ENCODE assay signal across 10 mouse cellular contexts in genomic region chr1:74894966-74895365, GRCm38 (mm10). TPM values are rescaled to one million over a fixed set of nuclear protein-coding genes. Genes with fewer than 3 reads are reported as not detected.
DNase-seq lines count a peak whose midpoint lies in the region; ATAC-seq and TF ChIP-seq lines count a peak whose summit lies in the region.
"Had no signal": no experiment of that assay in that cellular context is flagged by ENCODE, and none has a peak within 500 bp of the region (broad histone marks: within the 10 kb centered on the region; RNA-seq: fewer than 3 reads in every experiment).

No protein-coding gene starts in this region.

- H3K36me3 ChIP-seq in hindbrain, embryonic 10.5 days = no peaks in the 10 kb centered on the region
- H3K36me3 ChIP-seq in hindbrain, embryonic 13.5 days = no peaks in the 10 kb centered on the region
- H3K36me3 ChIP-seq in CH12.LX (replicated peaks in 1 of 2; ENCODE audit: control insufficient read depth in 1 of 2, insufficient read depth in 1 of 2, low read length in 1 of 2) = no peaks in the 10 kb centered on the region
- H3K36me3 ChIP-seq in midbrain, embryonic 16.5 days (ENCODE audit: control insufficient read depth, insufficient read depth, low read length) = no peaks in the 10 kb centered on the region

- no peak for TF ChIP-seq POLR2A in CH12.LX (IDR thresholded peaks at IDR 0.05; ENCODE audit: low read depth, low read length)
- TF ChIP-seq POLR2A in brain, embryonic 14.5 days (IDR thresholded peaks at IDR 0.05; ENCODE audit: borderline replicate concordance, extremely low read depth, insufficient read depth, insufficient read length, poor library complexity, severe bottlenecking) = no peak

- peaks cover 48% of the 10 kb centered on the region for H3K4me1 ChIP-seq in hindbrain, embryonic 10.5 days (replicated peaks)
- peaks cover 33% of the 10 kb centered on the region for H3K4me1 ChIP-seq in hindbrain, embryonic 13.5 days (replicated peaks)
- peaks cover 40 to 80% of the 10 kb centered on the region in 2 experiments for H3K4me1 ChIP-seq in CH12.LX (ENCODE audit: control insufficient read depth in 1 of 2, insufficient read depth in 2 of 2)
- peaks cover 18% of the 10 kb centered on the region for H3K4me1 ChIP-seq in midbrain, embryonic 16.5 days (ENCODE audit: control insufficient read depth, insufficient read depth, low read length)

- TF ChIP-seq RAD21 in CH12.LX (IDR thresholded peaks at IDR 0.05; ENCODE audit: low read depth, low read length) = peak; percentile 26

- no peak overlapping the region for H3K4me3 ChIP-seq in hindbrain, embryonic 10.5 days
- no peak overlapping the region for H3K4me3 ChIP-seq in hindbrain, embryonic 13.5 days
- peak overlapping the region in 1 of 3 experiments; percentile 1 for H3K4me3 ChIP-seq in CH12.LX (replicated peaks in 1 of 3; ENCODE audit: low read depth in 2 of 3, low read length in 2 of 3, poor library complexity in 1 of 3)
- no peak overlapping the region for H3K4me3 ChIP-seq in midbrain, embryonic 16.5 days (ENCODE audit: low read depth, low read length)

- dilution Hi-C loops in CH12.LX (cut with MboI; ENCODE audit: extremely low pct_ligation_motif_present, extremely low pct_unique_long_range_greater_than_20kb, low sequenced_read_pairs) = no loop called here

- ATAC-seq in hindbrain, embryonic 13.5 days (ENCODE audit: low FRiP score) = no peak
- peak; percentile 29 for ATAC-seq in frontal cortex, adult (ENCODE audit: low TSS enrichment)
- ATAC-seq in midbrain, embryonic 16.5 days = peak; percentile 39; the same call in 1 of the 2 replicates

- H3K4me2 ChIP-seq in hindbrain, embryonic 13.5 days = no peak overlapping the region
- H3K4me2 ChIP-seq in CH12.LX (ENCODE audit: insufficient read depth, low read depth, poor library complexity, severe bottlenecking) = peak overlapping the region; percentile 67
- H3K4me2 ChIP-seq in midbrain, embryonic 16.5 days (ENCODE audit: low read length) = no peak overlapping the region

- no peak overlapping the region for H3K9ac ChIP-seq in hindbrain, embryonic 13.5 days
- no peak overlapping the region for H3K9ac ChIP-seq in CH12.LX (ENCODE audit: insufficient read depth, low read depth)
- no peak overlapping the region for H3K9ac ChIP-seq in midbrain, embryonic 16.5 days (ENCODE audit: low read depth, low read length)

- in situ Hi-C loops in CH12.LX (cut with MboI; ENCODE audit: low pct_ligation_motif_present, low pct_unique_long_range_greater_than_20kb, low sequenced_read_pairs) = no loop called here

- H3K9me3 ChIP-seq in hindbrain, embryonic 10.5 days = no peaks in the 10 kb centered on the region
- H3K9me3 ChIP-seq in hindbrain, embryonic 13.5 days = no peaks in the 10 kb centered on the region
- no peaks in the 10 kb centered on the region for H3K9me3 ChIP-seq in CH12.LX (replicated peaks; ENCODE audit: low read length)
- no peaks in the 10 kb centered on the region for H3K9me3 ChIP-seq in midbrain, embryonic 16.5 days (replicated peaks; ENCODE audit: control insufficient read depth, low read length, poor library complexity, severe bottlenecking)

- H3K27me3 ChIP-seq in hindbrain, embryonic 10.5 days (ENCODE audit: insufficient read depth, poor library complexity, severe bottlenecking) = peaks cover 100% of the 10 kb centered on the region
- H3K27me3 ChIP-seq in hindbrain, embryonic 13.5 days = peaks cover 97% of the 10 kb centered on the region
- peaks cover 27% of the 10 kb centered on the region for H3K27me3 ChIP-seq in CH12.LX (replicated peaks)
- H3K27me3 ChIP-seq in midbrain, embryonic 16.5 days (ENCODE audit: control insufficient read depth, insufficient read depth, low read depth, low read length) = peaks cover 62% of the 10 kb centered on the region

- WGBS in hindbrain, embryonic 10.5 days = 18% methylated on average over 4 of the region's 4 CpGs
- 14% methylated on average over 4 of the region's 4 CpGs for WGBS in hindbrain, embryonic 13.5 days
- 17% methylated on average over 4 of the region's 4 CpGs for WGBS in midbrain, embryonic 16.5 days

- H3K27ac ChIP-seq in hindbrain, embryonic 10.5 days = no peak overlapping the region
- H3K27ac ChIP-seq in hindbrain, embryonic 13.5 days = no peak overlapping the region
- H3K27ac ChIP-seq in CH12.LX (ENCODE audit: insufficient read depth, low read depth) = peak overlapping the region; percentile 13; the same call in 1 of the 2 replicates
- H3K27ac ChIP-seq in midbrain, embryonic 16.5 days (ENCODE audit: low read length) = no peak overlapping the region

- peak; percentile 72 for DNase-seq in hindbrain, embryonic 10.5 days (ENCODE audit: low spot score)
- peak; percentile 74 for DNase-seq in CH12.LX (ENCODE audit: extremely low read depth)
- peak; percentile 71 for DNase-seq in brain, embryonic 14.5 days (ENCODE audit: low read depth)
- peak; percentile 61 to 73 for DNase-seq in layer of hippocampus, postnatal 25 days (ENCODE audit: extremely low spot score in 1 of 2, low spot score in 1 of 2)
- DNase-seq in testis, postnatal 14 days (ENCODE audit: low spot score) = peak; percentile 42

- no peaks in the 10 kb centered on the region for H3K79me2 ChIP-seq in CH12.LX (replicated peaks; ENCODE audit: control insufficient read depth, extremely low read depth, insufficient read depth, poor library complexity, severe bottlenecking)

- TF ChIP-seq EP300 in CH12.LX (IDR thresholded peaks at IDR 0.05; ENCODE audit: low read length) = no peak

- TF ChIP-seq CTCF in CH12.LX (conservative IDR thresholded peaks at IDR 0.05 in 1 of 2, IDR thresholded peaks at IDR 0.05 in 1 of 2; ENCODE audit: low read depth in 2 of 2, low read length in 2 of 2) = peak in 1 of 2 experiments; percentile 71; a peak in 2 of 4 replicates
- peak; percentile 74 for TF ChIP-seq CTCF in brain, embryonic 14.5 days (IDR thresholded peaks at IDR 0.05; ENCODE audit: borderline replicate concordance, extremely low read depth, insufficient read depth, insufficient read length)

TF ChIP-seq in CH12.LX, 34 proteins besides CTCF, POLR2A, EP300 and RAD21 (continues in another document):
- no peak for TF ChIP-seq POLR2AphosphoS2 (IDR thresholded peaks at IDR 0.05; ENCODE audit: low read depth, low read length)
- TF ChIP-seq MAZ (IDR thresholded peaks at IDR 0.05; ENCODE audit: low read depth, low read length) = peak; percentile 64; the same call in 1 of the 2 replicates
- TF ChIP-seq ZC3H11A (IDR thresholded peaks at IDR 0.05; ENCODE audit: low read depth, low read length) = no peak
- TF ChIP-seq RCOR1 (conservative IDR thresholded peaks at IDR 0.05; ENCODE audit: low read depth, low read length) = no peak
- peak; percentile 33 for TF ChIP-seq SMC3 (IDR thresholded peaks at IDR 0.05; ENCODE audit: low read depth, low read length)
- TF ChIP-seq UBTF (IDR thresholded peaks at IDR 0.05; ENCODE audit: low read depth, low read length) = no peak
- no peak for TF ChIP-seq NRF1 (IDR thresholded peaks at IDR 0.05; ENCODE audit: low read depth, low read length)
- no peak for TF ChIP-seq SIN3A (IDR thresholded peaks at IDR 0.05; ENCODE audit: low read length)

RNA-seq across cellular contexts. Expression of gene Cryba2, which starts 2.0 kb away (rescaled TPM):
- not detected in 2 replicates for polyA plus RNA-seq in hindbrain, embryonic 10.5 days (2016; fragmentation: Nextera tagmentation; extraction: Ambion mirVana)
- 2.9 and 4.9 TPM in 2 replicates for polyA plus RNA-seq in hindbrain, embryonic 13.5 days (2015; fragmentation: Nextera tagmentation; extraction: Ambion mirVana)
- total RNA-seq in CH12.LX (2012; rRNA removed) (0.55 TPM in 1 of 2 replicates, not detected in the other), CH12.LX (2014; rRNA removed) (not detected in 2 replicates)
- polyA plus RNA-seq in CH12.LX (2012; ENCODE audit: insufficient read length, low read depth) = 0.30 and 0.78 TPM in 2 replicates
- 0.44 and 1.1 TPM in 2 replicates for polyA plus RNA-seq in brain, embryonic 14.5 days (2012; rRNA removed)
- under 1 TPM in 1 of 2 experiments, not detected in 1; 0.39 TPM for total RNA-seq in layer of hippocampus, postnatal 25 days (2021)
- polyA plus RNA-seq in midbrain, embryonic 16.5 days (2015; fragmentation: Nextera tagmentation; extraction: Ambion mirVana) = 0.45 and 0.51 TPM in 2 replicates
- total RNA-seq: common myeloid progenitor, adult 5-6 weeks had no signal

RNA-seq across cellular contexts. Expression of gene Fev, which starts 9.7 kb away (rescaled TPM):
- 0.25 and 0.89 TPM in 2 replicates for polyA plus RNA-seq in hindbrain, embryonic 10.5 days (2016; fragmentation: Nextera tagmentation; extraction: Ambion mirVana)
- polyA plus RNA-seq in hindbrain, embryonic 13.5 days (2015; fragmentation: Nextera tagmentation; extraction: Ambion mirVana) = 4.1 and 6.7 TPM in 2 replicates
- total RNA-seq in CH12.LX (2012; rRNA removed) = not detected in 2 replicates
- total RNA-seq in CH12.LX (2014; rRNA removed) = not detected in 2 replicates
- not detected in 2 replicates for polyA plus RNA-seq in CH12.LX (2012; ENCODE audit: insufficient read length, low read depth)
- polyA plus RNA-seq in brain, embryonic 14.5 days (2012; rRNA removed) = 0.47 and 3.4 TPM in 2 replicates
- total RNA-seq in layer of hippocampus, postnatal 25 days (2021) = not detected
- 1.6 and 2.9 TPM in 2 replicates for polyA plus RNA-seq in midbrain, embryonic 16.5 days (2015; fragmentation: Nextera tagmentation; extraction: Ambion mirVana)
- total RNA-seq: common myeloid progenitor, adult 5-6 weeks; layer of hippocampus, adult 8-10 months had no signal

RNA-seq across cellular contexts. Expression of gene Cdk5r2, which starts 40.2 kb away (rescaled TPM):
- polyA plus RNA-seq in hindbrain, embryonic 10.5 days (2016; fragmentation: Nextera tagmentation; extraction: Ambion mirVana) = 0.96 and 2.6 TPM in 2 replicates
- 6.1 and 6.5 TPM in 2 replicates for polyA plus RNA-seq in hindbrain, embryonic 13.5 days (2015; fragmentation: Nextera tagmentation; extraction: Ambion mirVana)
- 0.04 TPM in 1 of 2 replicates, not detected in the other for total RNA-seq in CH12.LX (2012; rRNA removed)
- not detected in 2 replicates for total RNA-seq in CH12.LX (2014; rRNA removed)
- polyA plus RNA-seq in CH12.LX (2012; ENCODE audit: insufficient read length, low read depth) = 0.23 and 0.24 TPM in 2 replicates
- 51.5 and 90.9 TPM in 2 replicates for polyA plus RNA-seq in brain, embryonic 14.5 days (2012; rRNA removed)
- 100 to 1,000 TPM; 224 to 251 TPM for total RNA-seq in layer of hippocampus, postnatal 25 days (2021)
- polyA plus RNA-seq in midbrain, embryonic 16.5 days (2015; fragmentation: Nextera tagmentation; extraction: Ambion mirVana) = 8.1 and 9.7 TPM in 2 replicates
- total RNA-seq: common myeloid progenitor, adult 5-6 weeks had no signal

RNA-seq across cellular contexts. Expression of gene Cfap65, which starts 40.4 kb away (rescaled TPM):
- 0.50 and 1.7 TPM in 2 replicates for polyA plus RNA-seq in hindbrain, embryonic 10.5 days (2016; fragmentation: Nextera tagmentation; extraction: Ambion mirVana)
- 0.56 and 1.2 TPM in 2 replicates for polyA plus RNA-seq in hindbrain, embryonic 13.5 days (2015; fragmentation: Nextera tagmentation; extraction: Ambion mirVana)
- not detected in 2 replicates for total RNA-seq in CH12.LX (2012; rRNA removed)
- 0.04 TPM in 1 of 2 replicates, not detected in the other for total RNA-seq in CH12.LX (2014; rRNA removed)
- polyA plus RNA-seq in CH12.LX (2012; ENCODE audit: insufficient read length, low read depth) = not detected in 2 replicates
- 2.4 and 3.9 TPM in 2 replicates for polyA plus RNA-seq in brain, embryonic 14.5 days (2012; rRNA removed)
- total RNA-seq in layer of hippocampus, postnatal 25 days (2021) = 1 to 10 TPM; 1.2 to 2.3 TPM
- 1.3 and 1.4 TPM in 2 replicates for polyA plus RNA-seq in midbrain, embryonic 16.5 days (2015; fragmentation: Nextera tagmentation; extraction: Ambion mirVana)
- total RNA-seq: common myeloid progenitor, adult 5-6 weeks had no signal

RNA-seq across cellular contexts. Expression of gene Ihh, which starts 56.5 kb away (rescaled TPM):
- 0.12 TPM in 2 replicates for polyA plus RNA-seq in hindbrain, embryonic 10.5 days (2016; fragmentation: Nextera tagmentation; extraction: Ambion mirVana)
- 0.14 and 0.21 TPM in 2 replicates for polyA plus RNA-seq in hindbrain, embryonic 13.5 days (2015; fragmentation: Nextera tagmentation; extraction: Ambion mirVana)
- not detected in 2 replicates for total RNA-seq in CH12.LX (2012; rRNA removed)
- not detected in 2 replicates for total RNA-seq in CH12.LX (2014; rRNA removed)
- polyA plus RNA-seq in CH12.LX (2012; ENCODE audit: insufficient read length, low read depth) = not detected in 2 replicates
- 0.47 and 0.57 TPM in 2 replicates for polyA plus RNA-seq in brain, embryonic 14.5 days (2012; rRNA removed)
- under 1 TPM; 0.10 to 0.38 TPM for total RNA-seq in layer of hippocampus, postnatal 25 days (2021)
- 0.16 and 0.32 TPM in 2 replicates for polyA plus RNA-seq in midbrain, embryonic 16.5 days (2015; fragmentation: Nextera tagmentation; extraction: Ambion mirVana)
- total RNA-seq: common myeloid progenitor, adult 5-6 weeks had no signal
